Mouse (Mus musculus) stomach, postnatal 0 days (tissue): ENCODE data around the gene Myom1.

Experiments
- CTCF ChIP-seq: IDR thresholded peaks from 2 replicates; pipeline ENCODE4 v1.5.1; 2016; ENCODE audit warnings: antibody characterized with exemption, low read depth, mild to moderate bottlenecking, moderate library complexity
- EP300 ChIP-seq: optimal IDR thresholded peaks from 2 replicates; pipeline ENCODE3; 2016; ENCODE audit warnings: antibody characterized with exemption

- no peak for TF ChIP-seq CTCF
- no peak for TF ChIP-seq EP300
These were observed 72.0 kb downstream of the Myom1 start for GRCm38 (mm10) chr17:71074386-71074785.
